Mouse (Mus musculus) midbrain, embryonic 11.5 days (tissue): ENCODE data around the gene Helz. TPM values are rescaled to one million over a fixed set of nuclear protein-coding genes. Genes with fewer than 3 reads are reported as not detected.
"Not testable (repeated sequence)": the region's sequence is repeated elsewhere in the genome, so short reads cannot be mapped to it uniquely, and the experiment has no call there.

Experiments
- ATAC-seq: fragments of 200-750 bp; cut with Nextera tagmentation; 2 replicates; pipeline ENCODE4 v1.8.0; 2017; ENCODE audit warnings: moderate TSS enrichment, moderate library complexity; ENCODE audit not compliant: low FRiP score
- DNase-seq: peaks from one replicate; pipeline ENCODE4 v3.0.0; 2015; ENCODE audit warnings: low spot score; ENCODE audit errors: missing footprints
- H3K27ac ChIP-seq: fragments of 300-500 bp; sonication (generic); 2 replicates; pipeline ENCODE4 v1.5.1; 2014; ENCODE audit warnings: low read depth, low read length
- H3K27me3 ChIP-seq: fragments of 300-500 bp; sonication (generic); 2 replicates; pipeline ENCODE4 v1.6.1; 2014; ENCODE audit warnings: mild to moderate bottlenecking, low read length, moderate library complexity, mixed read lengths; ENCODE audit not compliant: control insufficient read depth, insufficient read depth
- H3K36me3 ChIP-seq: fragments of 300-500 bp; sonication (generic); 2 replicates; pipeline ENCODE4 v1.6.1; 2014; ENCODE audit warnings: mild to moderate bottlenecking, low read length, moderate library complexity, mixed read lengths; ENCODE audit not compliant: control insufficient read depth, insufficient read depth
- H3K4me1 ChIP-seq: fragments of 300-500 bp; sonication (generic); 2 replicates; pipeline ENCODE4 v1.6.1; 2014; ENCODE audit warnings: low read length; ENCODE audit not compliant: control insufficient read depth, insufficient read depth
- H3K4me2 ChIP-seq: fragments of 300-500 bp; sonication (generic); 2 replicates; pipeline ENCODE4 v1.6.1; 2014; ENCODE audit warnings: mild to moderate bottlenecking, moderate library complexity
- H3K4me3 ChIP-seq: fragments of 300-500 bp; sonication (generic); 2 replicates; pipeline ENCODE4 v1.5.1; 2014; ENCODE audit warnings: low read depth, low read length
- H3K9ac ChIP-seq: fragments of 300-500 bp; sonication (generic); 2 replicates; pipeline ENCODE4 v1.6.1; 2014; ENCODE audit warnings: low read length
- H3K9me3 ChIP-seq: fragments of 300-500 bp; sonication (generic); 2 replicates; pipeline ENCODE4 v1.6.1; 2016; ENCODE audit warnings: low read length; ENCODE audit not compliant: control insufficient read depth
- WGBS: fragments of 180-500 bp; shearing (Covaris S2); extraction: QIAGEN DNeasy Blood & Tissue Kit; methylation state at CpG from one replicate; pipeline ENCODE4 v1.1.7; 2014; 5-methylcytosine and 5-hydroxymethylcytosine counted together
- polyA plus RNA-seq: library from polyadenylated mRNA; unstranded; fragments of >200 nt; fragmentation: Nextera tagmentation; extraction: Ambion mirVana; gene quantifications from 2 replicates; pipeline ENCODE4 v1.2.1, GENCODE M21; 2014

Gene Helz
- polyA plus RNA-seq, result 18.1 and 18.3 TPM in 2 replicates

DNA sequence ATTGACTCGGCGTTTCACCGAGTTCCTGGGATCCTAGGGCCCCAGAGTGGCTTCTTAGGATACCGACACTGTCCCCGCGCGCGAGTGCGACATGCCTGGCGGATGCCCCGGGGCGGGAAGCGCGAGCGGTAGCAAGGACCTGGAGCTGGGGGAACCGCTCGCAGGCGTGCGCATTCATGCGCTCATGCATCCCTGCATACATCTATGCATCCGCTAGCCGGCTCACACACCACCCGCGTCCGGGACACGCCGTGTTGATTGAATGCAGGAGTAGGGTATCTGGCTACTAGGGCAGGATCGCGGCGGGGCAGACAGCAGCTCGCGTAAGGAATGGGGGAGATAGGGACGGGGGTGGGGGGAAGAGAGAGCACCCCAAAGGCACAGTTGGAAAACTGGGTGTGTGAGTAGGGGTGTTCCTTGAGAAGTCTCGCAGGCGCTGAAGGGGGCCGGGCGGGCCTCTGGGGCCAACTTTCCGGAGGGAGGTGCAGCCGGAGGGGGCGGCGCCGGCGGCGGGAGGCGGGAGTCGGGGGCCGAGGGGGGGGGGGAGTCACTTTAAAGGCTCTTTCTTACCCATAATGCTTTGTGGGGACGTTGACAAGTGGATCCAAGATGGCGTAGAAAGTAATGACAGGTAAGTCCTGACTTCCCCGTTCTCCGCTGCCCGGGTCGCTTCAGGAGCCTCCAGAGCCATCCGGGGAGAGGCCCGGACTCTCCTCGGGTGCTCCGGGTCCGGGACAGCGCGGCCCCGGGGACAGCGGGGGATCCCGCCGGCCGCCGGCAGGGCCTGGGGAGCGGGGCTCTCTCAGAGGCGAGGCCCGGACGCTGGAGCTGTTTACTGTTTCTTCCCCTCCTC, at the start of gene Helz:
Helz (plus strand) TSS at position 580 of the 853 bp plus-strand sequence.
- H3K36me3 ChIP-seq, result no peaks in the 10 kb centered on the region
- under 1% methylated on average over 57 of the region's 70 CpGs for WGBS
- ATAC-seq, result peak; percentile 75

DNA sequence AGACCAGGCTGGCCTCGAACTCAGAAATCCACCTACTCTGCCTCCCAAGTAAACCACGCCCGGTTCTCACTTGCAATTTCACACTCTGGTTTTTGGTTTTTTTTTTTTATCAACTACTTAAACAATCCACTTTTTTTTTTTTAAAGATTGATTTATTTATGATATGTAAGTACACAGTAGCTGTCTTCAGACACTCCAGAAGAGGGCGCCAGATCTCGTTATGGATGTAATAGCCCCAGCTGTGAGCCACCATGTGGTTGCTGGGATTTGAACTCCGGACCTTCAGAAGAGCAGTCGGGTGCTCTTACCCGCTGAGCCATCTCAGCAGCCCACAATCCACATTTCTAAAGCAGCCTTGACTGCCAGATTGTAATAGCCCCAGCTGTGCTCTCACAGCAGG, 44.9 kb upstream of the Helz start:
- H3K4me3 ChIP-seq, result no peak overlapping the region
- ATAC-seq (no peak), DNase-seq (no peak)
- no peak overlapping the region for H3K27ac ChIP-seq
- H3K36me3 ChIP-seq, result peaks cover 2% of the 10 kb centered on the region; the same call in 1 of the 2 replicates
- H3K4me1 ChIP-seq, result no peaks in the 10 kb centered on the region
- H3K4me2 ChIP-seq, result no peak overlapping the region
- no peak overlapping the region for H3K9ac ChIP-seq
- H3K27me3 ChIP-seq, result no peaks in the 10 kb centered on the region
- no peaks in the 10 kb centered on the region for H3K9me3 ChIP-seq
- 88% methylated on average over 8 of the region's 8 CpGs for WGBS

More for the DNA sequence above, at the start of gene Helz:
- peak within 1 kb of the TSS; percentile 95 for H3K4me3 ChIP-seq
- DNase-seq, result peak; percentile 97
- H3K9ac ChIP-seq, result peak within 1 kb of the TSS; percentile 91
- H3K27me3 ChIP-seq, result no peaks in the 10 kb centered on the region; the same call in 1 of the 2 replicates
- H3K4me2 ChIP-seq, result peak within 1 kb of the TSS; percentile 100
- no peaks in the 10 kb centered on the region; the same call in 1 of the 2 replicates for H3K4me1 ChIP-seq
- H3K27ac ChIP-seq, result peak within 1 kb of the TSS; percentile 59
- no peaks in the 10 kb centered on the region for H3K9me3 ChIP-seq

DNA sequence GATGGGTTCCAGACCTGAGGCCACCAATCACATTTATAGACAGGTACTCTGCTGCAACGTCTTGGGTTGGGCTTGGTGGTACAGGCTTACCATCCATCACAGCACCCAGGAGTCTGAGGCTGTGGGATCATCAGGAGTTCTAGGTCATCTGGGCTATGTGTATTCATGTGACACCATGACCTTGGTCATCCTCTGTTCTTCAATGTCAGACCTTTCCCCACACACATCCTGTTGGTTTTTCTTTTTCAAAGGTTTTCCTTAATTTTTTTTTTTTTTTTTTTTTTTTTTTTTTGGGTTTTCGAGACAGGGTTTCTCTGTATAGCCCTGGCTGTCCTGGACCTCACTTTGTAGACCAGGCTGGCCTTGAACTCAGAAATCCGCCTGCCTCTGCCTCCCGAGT, 43.4 kb upstream of the Helz start:
- WGBS, result 97% methylated on average over 3 of the region's 4 CpGs
- not testable (repeated sequence) for H3K9ac ChIP-seq, ATAC-seq, H3K4me2 ChIP-seq, H3K27ac ChIP-seq, H3K4me1 ChIP-seq, H3K36me3 ChIP-seq, H3K4me3 ChIP-seq, H3K9me3 ChIP-seq, H3K27me3 ChIP-seq, DNase-seq

DNA sequence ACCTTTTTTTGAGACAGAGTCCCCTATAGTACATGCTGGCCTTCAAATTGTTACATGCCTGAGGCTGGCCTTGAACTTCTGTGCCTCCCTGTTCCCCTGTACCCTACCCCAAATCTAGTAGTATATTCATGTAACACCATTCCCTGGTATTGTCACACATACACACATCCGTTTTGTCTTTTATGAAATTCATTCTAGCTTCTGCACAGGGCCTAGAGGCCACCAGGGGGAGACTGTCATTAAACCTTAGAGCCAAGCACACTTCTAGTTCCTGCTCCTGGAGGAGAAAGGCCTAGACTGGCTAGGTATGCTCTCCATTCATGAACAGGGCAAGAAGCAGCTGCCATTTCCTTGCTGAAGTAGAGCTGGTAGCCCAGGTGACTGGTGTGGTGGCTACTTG, 41.5 kb upstream of the Helz start:
- DNase-seq (no peak), ATAC-seq (no peak)
- no peaks in the 10 kb centered on the region for H3K9me3 ChIP-seq
- no peak overlapping the region for H3K27ac ChIP-seq
- no peak overlapping the region for H3K4me2 ChIP-seq
- no peak overlapping the region for H3K9ac ChIP-seq
- H3K4me3 ChIP-seq, result no peak overlapping the region
- no peaks in the 10 kb centered on the region for H3K36me3 ChIP-seq
- H3K4me1 ChIP-seq, result peaks cover 3% of the 10 kb centered on the region; the same call in 1 of the 2 replicates
- WGBS, result 57% methylated on average over 1 of the region's 1 CpGs
- no peaks in the 10 kb centered on the region for H3K27me3 ChIP-seq

DNA sequence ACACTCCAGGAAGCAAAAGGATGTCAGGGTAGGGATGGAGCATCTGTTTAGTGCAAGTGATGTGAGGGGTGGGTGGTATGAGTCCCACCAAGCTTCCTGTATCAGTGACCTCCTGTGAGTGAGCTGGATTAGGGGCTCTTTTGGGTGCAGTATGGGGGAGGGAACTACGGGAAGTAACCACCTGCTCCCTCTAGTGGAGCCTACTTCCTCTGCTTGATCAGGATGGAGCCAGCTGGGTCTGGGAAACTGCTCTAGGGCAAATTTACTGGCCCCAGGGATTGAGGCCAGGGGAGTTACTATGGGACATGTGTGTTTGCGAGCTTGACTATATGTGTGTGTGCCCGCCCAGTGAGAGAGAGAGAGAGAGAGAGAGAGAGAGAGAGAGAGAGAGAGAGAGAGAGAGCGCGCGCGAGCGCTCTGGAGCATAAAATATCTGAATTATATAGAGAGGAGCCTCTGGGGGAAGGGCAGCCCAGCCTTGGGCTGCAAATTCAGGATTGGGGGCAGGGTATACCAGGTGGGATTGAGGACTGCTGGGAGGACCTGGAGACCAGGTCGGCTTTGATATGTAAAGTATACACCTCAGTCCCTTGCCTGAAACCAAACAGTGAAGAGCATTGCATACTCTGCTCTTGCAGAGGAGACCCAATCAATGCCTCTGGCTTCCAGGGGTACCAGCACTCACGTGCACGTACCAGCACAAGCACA, 37.9 kb upstream of the Helz start:
- no peak overlapping the region for H3K9ac ChIP-seq
- no peaks in the 10 kb centered on the region for H3K27me3 ChIP-seq
- H3K27ac ChIP-seq, result no peak overlapping the region
- peak; percentile 84 for DNase-seq
- WGBS, result 23% methylated on average over 11 of the region's 11 CpGs
- no peaks in the 10 kb centered on the region for H3K36me3 ChIP-seq
- H3K4me2 ChIP-seq, result no peak overlapping the region
- no peaks in the 10 kb centered on the region for H3K9me3 ChIP-seq
- no peak overlapping the region for H3K4me3 ChIP-seq
- peaks cover 3% of the 10 kb centered on the region; the same call in 1 of the 2 replicates for H3K4me1 ChIP-seq
- ATAC-seq, result peak; percentile 46; the same call in 1 of the 2 replicates

DNA sequence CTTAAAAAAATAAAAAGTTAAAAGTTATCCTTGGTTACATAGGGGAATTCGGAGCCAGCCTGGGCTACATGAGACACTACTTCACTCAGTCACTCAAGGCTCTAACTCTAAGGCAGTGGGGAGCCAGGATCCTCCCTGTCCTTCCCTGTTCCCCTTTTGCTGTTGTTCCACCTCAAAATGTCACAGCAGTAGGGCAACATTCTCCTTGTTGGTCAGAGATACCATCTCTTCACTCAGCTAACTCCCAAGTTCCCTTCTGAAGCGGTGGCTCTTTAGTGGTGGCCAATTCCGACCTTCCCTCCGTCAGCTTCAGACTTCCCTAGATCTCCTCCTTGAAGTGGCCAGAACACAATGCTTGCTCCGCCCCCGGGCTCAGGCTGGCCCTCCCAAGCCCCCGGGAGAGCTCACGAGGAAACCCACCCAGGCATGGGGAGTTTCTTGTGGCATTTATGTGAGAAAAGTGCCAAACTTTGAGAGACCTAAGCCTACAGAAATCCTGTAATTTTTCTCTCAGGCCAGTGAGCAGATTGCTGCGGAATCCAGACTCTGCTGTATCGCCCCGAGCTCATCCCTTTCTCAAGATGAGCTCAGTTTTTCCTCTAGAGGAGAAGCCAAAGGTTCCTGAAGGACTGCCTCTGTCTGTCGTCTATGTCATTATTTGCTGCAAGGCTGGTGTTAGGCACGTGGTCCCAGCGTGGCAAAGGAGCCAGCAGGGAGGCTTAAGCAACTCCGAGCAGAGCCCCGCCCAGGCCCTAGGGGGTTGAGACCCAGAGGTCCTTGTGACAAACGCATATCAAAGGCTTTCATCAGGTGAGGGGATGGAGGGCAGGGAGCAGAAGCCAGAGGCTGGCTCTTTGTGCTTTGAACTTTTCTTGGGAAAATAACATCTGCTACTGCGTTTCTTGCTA, 37.1 kb upstream of the Helz start:
- H3K4me1 ChIP-seq, result peaks cover 3% of the 10 kb centered on the region; the same call in 1 of the 2 replicates
- 5% methylated on average over 18 of the region's 18 CpGs for WGBS
- DNase-seq (peak; percentile 88), ATAC-seq (no peak)
- no peaks in the 10 kb centered on the region for H3K27me3 ChIP-seq
- H3K36me3 ChIP-seq, result no peaks in the 10 kb centered on the region
- H3K27ac ChIP-seq, result no peak overlapping the region
- H3K9me3 ChIP-seq, result no peaks in the 10 kb centered on the region
- no peak overlapping the region for H3K4me3 ChIP-seq
- H3K4me2 ChIP-seq, result peak overlapping the region; percentile 5; the same call in 1 of the 2 replicates
- no peak overlapping the region for H3K9ac ChIP-seq

DNA sequence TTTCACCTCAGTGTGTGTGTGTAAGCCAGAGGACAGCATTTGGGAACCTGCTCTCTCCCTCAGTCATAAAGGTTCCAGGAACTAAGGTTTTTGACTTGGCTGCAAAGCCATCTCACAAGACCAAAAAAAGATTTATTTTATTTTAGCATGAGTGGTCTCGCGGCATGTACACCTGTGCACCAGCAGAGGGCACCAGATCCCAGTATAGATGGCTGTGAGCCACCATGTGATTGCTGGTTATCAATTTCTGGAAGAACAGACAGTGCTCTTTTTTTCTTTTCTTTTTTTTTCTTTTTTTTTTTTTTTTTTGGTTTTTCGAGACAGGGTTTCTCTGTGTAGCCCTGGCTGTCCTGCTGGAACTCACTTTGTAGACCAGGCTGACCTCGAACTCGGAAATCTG, 35.8 kb upstream of the Helz start:
- peak; percentile 86 for DNase-seq
- H3K9me3 ChIP-seq, H3K27me3 ChIP-seq, H3K9ac ChIP-seq, ATAC-seq, H3K4me2 ChIP-seq, H3K4me1 ChIP-seq, H3K27ac ChIP-seq, H3K4me3 ChIP-seq, H3K36me3 ChIP-seq: not testable (repeated sequence)
- 56% methylated on average over 5 of the region's 5 CpGs for WGBS

DNA sequence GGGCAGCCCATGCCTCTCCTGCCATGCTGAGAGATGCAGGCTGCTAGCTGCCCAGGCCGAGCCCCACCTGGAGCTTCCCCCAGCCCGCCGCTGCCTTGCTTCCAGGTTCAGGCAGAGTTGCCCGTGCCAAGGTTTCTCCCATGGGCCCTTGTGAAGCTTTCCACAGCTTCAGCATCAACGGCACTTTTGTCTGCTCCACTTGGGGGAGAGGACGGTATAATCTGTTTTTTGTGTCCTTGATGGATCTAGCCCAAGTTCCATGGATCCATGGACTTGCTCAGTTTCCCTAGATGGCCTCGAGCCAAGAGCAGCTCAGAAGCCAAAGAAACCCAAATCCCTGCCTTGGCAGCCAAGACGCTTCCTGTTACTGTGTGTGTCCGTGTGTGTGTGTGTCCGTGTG, 34.7 kb upstream of the Helz start:
- WGBS, result 89% methylated on average over 10 of the region's 10 CpGs
- Histone ChIP-seq H3K9me3 (no peaks in the 10 kb centered on the region), H3K4me1 (peaks cover 3% of the 10 kb centered on the region; the same call in 1 of the 2 replicates), H3K36me3 (no peaks in the 10 kb centered on the region), H3K9ac (no peak overlapping the region), H3K4me2 (no peak overlapping the region), H3K27me3 (no peaks in the 10 kb centered on the region), H3K27ac (no peak overlapping the region), H3K4me3 (no peak overlapping the region)
- DNase-seq (no peak), ATAC-seq (no peak)
